Mouse (Mus musculus) midbrain, embryonic 16.5 days (tissue): Measurements from ENCODE around the gene Tmem54. TPM values are rescaled to one million over a fixed set of nuclear protein-coding genes. Genes with fewer than 3 reads are reported as not detected.

ENCODE experiments used
- ATAC-seq: fragments of 200-750 bp; cut with Nextera tagmentation; 2 replicates; pipeline ENCODE4 v1.8.0; 2017; ENCODE audit warnings: moderate TSS enrichment
- H3K27ac ChIP-seq: fragments of 300-500 bp; sonication (generic); 2 replicates; pipeline ENCODE4 v1.5.1; 2014; ENCODE audit warnings: mild to moderate bottlenecking, low read length, mixed read lengths
- H3K27me3 ChIP-seq: fragments of 300-500 bp; sonication (generic); 2 replicates; pipeline ENCODE4 v1.6.1; 2014; ENCODE audit warnings: low read depth, low read length, mixed read lengths; ENCODE audit not compliant: control insufficient read depth, insufficient read depth
- H3K36me3 ChIP-seq: fragments of 300-500 bp; sonication (generic); 2 replicates; pipeline ENCODE4 v1.6.1; 2014; ENCODE audit warnings: mild to moderate bottlenecking, low read length, moderate library complexity, mixed read lengths; ENCODE audit not compliant: control insufficient read depth, insufficient read depth
- H3K4me1 ChIP-seq: fragments of 300-500 bp; sonication (generic); 2 replicates; pipeline ENCODE4 v1.6.1; 2014; ENCODE audit warnings: mild to moderate bottlenecking, low read length, mixed read lengths; ENCODE audit not compliant: control insufficient read depth, insufficient read depth
- H3K4me2 ChIP-seq: fragments of 300-500 bp; sonication (generic); 2 replicates; pipeline ENCODE4 v1.6.1; 2014; ENCODE audit warnings: mild to moderate bottlenecking, low read length, mixed read lengths
- H3K4me3 ChIP-seq: fragments of 300-500 bp; sonication (generic); 2 replicates; pipeline ENCODE4 v1.5.1; 2014; ENCODE audit warnings: low read depth, mild to moderate bottlenecking, low read length, moderate library complexity, mixed read lengths
- H3K9ac ChIP-seq: fragments of 300-500 bp; sonication (generic); 2 replicates; pipeline ENCODE4 v1.6.1; 2014; ENCODE audit warnings: low read depth, low read length, mixed read lengths
- H3K9me3 ChIP-seq: fragments of 300-500 bp; sonication (generic); replicated peaks from 2 replicates; pipeline ENCODE4 v1.6.1; 2014; ENCODE audit warnings: mild to moderate bottlenecking, low read length, mixed read lengths; ENCODE audit not compliant: control insufficient read depth, poor library complexity, severe bottlenecking
- WGBS: fragments of 180-500 bp; shearing (Covaris S2); extraction: QIAGEN DNeasy Blood & Tissue Kit; methylation state at CpG from one replicate; pipeline ENCODE4 v1.1.7; 2014; 5-methylcytosine and 5-hydroxymethylcytosine counted together
- polyA plus RNA-seq: library from polyadenylated mRNA; unstranded; fragments of >200 nt; fragmentation: Nextera tagmentation; extraction: Ambion mirVana; gene quantifications from 2 replicates; pipeline ENCODE4 v1.2.1, GENCODE M21; 2015

The Tmem54 gene
- polyA plus RNA-seq, 1 experiment from 2014 or later: not detected

- ATAC-seq: no peak
- no peak overlapping the region for H3K9ac ChIP-seq
These were observed 29.6 kb downstream of the Tmem54 start for GRCm38 (mm10) chr4:129134799-129135585.

GRCm38 (mm10) chr4:129135637-129136036 is 30.3 kb downstream of the Tmem54 start:
- Histone ChIP-seq H3K4me1 (peaks cover 11% of the 10 kb centered on the region), H3K27me3 (peaks cover 7% of the 10 kb centered on the region; the same call in 1 of the 2 replicates), H3K4me3 (no peak overlapping the region), H3K9ac (no peak overlapping the region), H3K36me3 (no peaks in the 10 kb centered on the region), H3K9me3 (no peaks in the 10 kb centered on the region), H3K27ac (no peak overlapping the region), H3K4me2 (no peak overlapping the region)
- no peak for ATAC-seq
- WGBS: 71% methylated on average over 2 of the region's 2 CpGs

More at GRCm38 (mm10) chr4:129134799-129135585, 29.6 kb downstream of the Tmem54 start:
- H3K4me3 ChIP-seq: no peak overlapping the region
- peak overlapping the region; percentile 26; the same call in 1 of the 2 replicates for H3K4me2 ChIP-seq
- peaks cover 16% of the 10 kb centered on the region for H3K4me1 ChIP-seq
- 13% methylated on average over 15 of the region's 15 CpGs for WGBS
- peaks cover 7% of the 10 kb centered on the region; the same call in 1 of the 2 replicates for H3K27me3 ChIP-seq
- H3K9me3 ChIP-seq: no peaks in the 10 kb centered on the region
- no peaks in the 10 kb centered on the region for H3K36me3 ChIP-seq
- no peak overlapping the region for H3K27ac ChIP-seq

GRCm38 (mm10) chr4:129136189-129136578 is 30.8 kb downstream of the Tmem54 start:
- Histone ChIP-seq H3K4me2 (peak overlapping the region; percentile 94), H3K27me3 (peaks cover 7% of the 10 kb centered on the region; the same call in 1 of the 2 replicates), H3K27ac (no peak overlapping the region), H3K4me1 (peaks cover 9% of the 10 kb centered on the region), H3K9me3 (no peaks in the 10 kb centered on the region), H3K36me3 (no peaks in the 10 kb centered on the region), H3K9ac (peak overlapping the region; percentile 84), H3K4me3 (peak overlapping the region; percentile 65)
- 38% methylated on average over 9 of the region's 9 CpGs for WGBS
- ATAC-seq: no peak

GRCm38 (mm10) chr4:129136579-129137391 is 31.4 kb downstream of the Tmem54 start, which contains the start of gene Fndc5:
Gene Fndc5, plus strand, starts transcription at chr4:129136999.
- Histone ChIP-seq H3K4me2 (peak within 1 kb of the TSS; percentile 94), H3K9ac (peak within 1 kb of the TSS; percentile 84), H3K9me3 (no peaks in the 10 kb centered on the region), H3K27ac (no peak within 1 kb of the TSS), H3K4me1 (peaks cover 9% of the 10 kb centered on the region), H3K36me3 (no peaks in the 10 kb centered on the region), H3K4me3 (peak within 1 kb of the TSS; percentile 65), H3K27me3 (peaks cover 7% of the 10 kb centered on the region; the same call in 1 of the 2 replicates)
- WGBS: under 1% methylated on average over 45 of the region's 80 CpGs
- peak; percentile 28; the same call in 1 of the 2 replicates for ATAC-seq

- Histone ChIP-seq H3K4me1 (peaks cover 12% of the 10 kb centered on the region), H3K36me3 (no peaks in the 10 kb centered on the region), H3K9ac (peak overlapping the region; percentile 84), H3K27ac (no peak overlapping the region), H3K4me3 (peak overlapping the region; percentile 65), H3K4me2 (peak overlapping the region; percentile 94), H3K27me3 (peaks cover 7% of the 10 kb centered on the region; the same call in 1 of the 2 replicates), H3K9me3 (no peaks in the 10 kb centered on the region)
- no peak for ATAC-seq
- 43% methylated on average over 14 of the region's 14 CpGs for WGBS
These were observed 32.3 kb downstream of the Tmem54 start for GRCm38 (mm10) chr4:129137392-129138321.

- 88% methylated on average over 5 of the region's 5 CpGs for WGBS
- no peak overlapping the region for H3K9ac ChIP-seq
- no peak for ATAC-seq
- peaks cover 19% of the 10 kb centered on the region for H3K4me1 ChIP-seq
- H3K27me3 ChIP-seq: peaks cover 7% of the 10 kb centered on the region; the same call in 1 of the 2 replicates
- H3K4me3 ChIP-seq: no peak overlapping the region
- H3K36me3 ChIP-seq: no peaks in the 10 kb centered on the region
- H3K27ac ChIP-seq: no peak overlapping the region
- H3K9me3 ChIP-seq: no peaks in the 10 kb centered on the region
- no peak overlapping the region for H3K4me2 ChIP-seq
These were observed 34.3 kb downstream of the Tmem54 start for GRCm38 (mm10) chr4:129139642-129140041.

GRCm38 (mm10) chr4:129140808-129141207 is 35.5 kb downstream of the Tmem54 start:
- no peak overlapping the region for H3K27ac ChIP-seq
- H3K4me2 ChIP-seq: no peak overlapping the region
- no peaks in the 10 kb centered on the region for H3K36me3 ChIP-seq
- ATAC-seq: no peak
- no peaks in the 10 kb centered on the region for H3K9me3 ChIP-seq
- no peak overlapping the region for H3K9ac ChIP-seq
- H3K4me1 ChIP-seq: peaks cover 29% of the 10 kb centered on the region
- H3K27me3 ChIP-seq: peaks cover 7% of the 10 kb centered on the region; the same call in 1 of the 2 replicates
- WGBS: 91% methylated on average over 4 of the region's 4 CpGs
- H3K4me3 ChIP-seq: no peak overlapping the region
